Mouse (Mus musculus): ENCODE measurements around the gene Nap1l4. TPM values are rescaled to one million over a fixed set of nuclear protein-coding genes. Genes with fewer than 3 reads are reported as not detected.

Gene Nap1l4
- 141 and 147 TPM in 2 replicates for polyA plus RNA-seq (2015; fragmentation: Nextera tagmentation; extraction: Ambion mirVana)

DNA sequence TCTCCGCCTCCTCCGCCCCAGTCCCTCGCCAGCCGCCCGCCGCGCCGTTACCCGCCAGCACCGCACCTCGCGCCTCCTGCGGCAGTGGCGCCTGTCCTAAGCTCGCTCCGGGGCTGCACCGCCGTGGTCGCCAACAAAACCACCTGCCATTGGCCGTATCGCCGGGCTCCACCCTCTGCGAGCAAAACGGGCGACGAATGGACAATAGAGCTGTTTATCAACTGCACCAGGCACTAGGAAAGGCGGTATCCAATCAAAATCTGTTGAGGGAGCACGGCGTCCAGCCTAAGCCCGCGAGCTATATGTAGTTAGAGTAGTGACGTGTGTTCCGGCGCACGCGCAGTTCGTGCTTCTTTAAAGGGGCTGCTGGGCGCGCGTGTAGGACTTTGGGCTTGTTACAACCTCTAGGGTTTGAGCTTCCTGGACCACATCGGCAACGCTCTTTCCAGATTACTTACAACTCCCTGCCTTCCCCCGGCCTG lies at the start of gene Nap1l4:
TSS of gene Nap1l4 (minus strand) at position 131 of the 482 bp plus-strand sequence.

DNA sequence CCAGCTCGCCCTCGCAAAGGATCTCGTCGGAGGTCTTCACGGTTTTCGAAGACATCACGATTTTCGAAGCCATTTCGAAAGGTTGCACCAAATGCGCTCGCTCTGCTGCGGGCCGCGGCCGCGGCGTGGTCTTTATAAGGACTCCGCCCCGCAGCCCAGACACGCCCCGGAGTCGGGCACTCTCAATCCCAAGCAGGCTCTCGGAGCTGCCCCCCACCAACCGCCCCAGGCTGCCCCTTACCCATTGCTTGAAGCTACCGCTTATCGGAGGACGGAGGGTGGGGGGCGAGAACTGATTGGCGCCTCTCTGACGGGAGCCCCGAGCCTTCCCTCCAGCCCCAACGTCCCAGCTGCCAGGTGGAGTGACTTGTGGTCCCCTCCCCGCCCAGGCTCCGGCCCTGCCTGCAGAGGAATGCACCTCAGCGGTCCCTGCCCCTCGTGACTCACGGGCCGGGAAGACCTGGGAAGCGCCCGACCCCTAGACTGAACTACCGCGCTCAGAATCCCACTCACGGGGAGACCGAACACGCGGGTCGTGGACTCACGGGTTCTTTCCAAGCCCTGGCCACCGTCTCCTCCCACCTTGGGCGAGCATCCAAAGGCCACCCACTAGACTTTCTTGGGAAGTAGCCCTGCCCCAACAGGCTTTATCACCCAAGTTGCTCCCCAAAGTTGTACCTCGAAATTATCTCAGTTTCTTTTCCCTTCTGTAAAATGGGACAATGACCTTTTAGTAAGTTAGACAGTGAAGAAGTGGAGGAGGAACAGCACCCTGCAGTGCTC lies 46.3 kb downstream of the Nap1l4 start, which contains the start of gene Phlda2:
TSS of gene Phlda2 (minus strand) at position 733 of the 783 bp plus-strand sequence.

DNA sequence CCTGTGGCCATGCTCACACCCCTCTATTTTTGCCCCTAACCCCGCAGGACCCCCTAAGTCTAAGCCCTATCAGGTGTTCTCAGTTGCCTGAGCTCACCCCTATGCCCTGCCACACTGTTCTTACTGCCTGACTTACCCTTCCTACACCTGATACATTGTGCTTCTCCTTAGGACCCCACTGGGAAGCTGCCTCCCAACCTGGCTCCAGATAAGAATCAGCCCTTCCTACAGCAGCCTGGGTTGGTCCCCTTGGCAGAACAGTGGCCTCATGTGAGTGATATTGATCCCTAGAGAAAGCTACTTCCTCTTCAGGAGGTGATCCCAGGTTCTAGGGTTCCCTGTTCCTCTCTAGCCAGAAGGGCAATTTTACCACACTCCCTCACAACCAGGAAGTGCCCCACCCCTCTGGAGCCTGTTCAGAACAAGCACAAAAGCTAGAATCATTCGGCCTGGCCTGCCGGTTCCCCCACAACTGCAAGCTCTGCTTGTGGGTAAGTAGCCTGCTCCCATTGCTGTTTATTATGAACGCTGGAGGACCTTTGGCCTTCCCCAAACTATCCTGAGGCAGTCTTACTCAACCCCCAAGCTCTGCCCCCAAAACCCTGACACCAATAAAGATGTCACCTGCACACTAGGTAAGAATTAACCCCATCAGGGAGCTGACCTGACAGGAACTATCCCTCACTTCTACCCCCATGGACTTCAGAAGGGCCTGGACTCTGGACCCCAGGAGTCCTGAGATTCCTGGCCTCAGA lies 75.4 kb downstream of the Nap1l4 start, which contains the start of gene Slc22a18:
TSS of gene Slc22a18 (plus strand) at position 390 of the 755 bp plus-strand sequence.

Other genes with a start within 250 kb of the Nap1l4 start
- 45.7 and 63.1 TPM in 2 replicates for gene Cdkn1c, start 88.1 kb downstream of the Nap1l4 start, polyA plus RNA-seq (2015; fragmentation: Nextera tagmentation; extraction: Ambion mirVana)
- 0.36 and 0.70 TPM in 2 replicates for gene Slc22a18, start 75.4 kb downstream of the Nap1l4 start, polyA plus RNA-seq (2015; fragmentation: Nextera tagmentation; extraction: Ambion mirVana)
- gene Phlda2, start 46.0 kb downstream of the Nap1l4 start, polyA plus RNA-seq (2015; fragmentation: Nextera tagmentation; extraction: Ambion mirVana) = 0.64 and 1.3 TPM in 2 replicates
- gene Cars, start 51.0 kb upstream of the Nap1l4 start, polyA plus RNA-seq (2015; fragmentation: Nextera tagmentation; extraction: Ambion mirVana) = 35.9 and 38.0 TPM in 2 replicates
- gene Tnfrsf26, start 79.6 kb upstream of the Nap1l4 start, polyA plus RNA-seq (2015; fragmentation: Nextera tagmentation; extraction: Ambion mirVana) = 2.5 and 3.4 TPM in 2 replicates
- 2.5 and 3.4 TPM in 2 replicates for gene Tnfrsf22, start 100.6 kb upstream of the Nap1l4 start, polyA plus RNA-seq (2015; fragmentation: Nextera tagmentation; extraction: Ambion mirVana)
- gene Tnfrsf23, start 136.8 kb upstream of the Nap1l4 start, polyA plus RNA-seq (2015; fragmentation: Nextera tagmentation; extraction: Ambion mirVana) = 1.8 and 2.0 TPM in 2 replicates
- 7.8 and 10.6 TPM in 2 replicates for gene Osbpl5, start 207.9 kb upstream of the Nap1l4 start, polyA plus RNA-seq (2015; fragmentation: Nextera tagmentation; extraction: Ambion mirVana)
- gene Mrgprg, start 217.9 kb upstream of the Nap1l4 start, polyA plus RNA-seq (2015; fragmentation: Nextera tagmentation; extraction: Ambion mirVana) = not detected in 2 replicates
- 0.22 and 0.32 TPM in 2 replicates for gene Mrgpre, start 235.4 kb upstream of the Nap1l4 start, polyA plus RNA-seq (2015; fragmentation: Nextera tagmentation; extraction: Ambion mirVana)